Mouse (Mus musculus) embryo, embryonic 9.5 days (tissue): Measurements from ENCODE around the gene Psmc3ip.
A peak's percentile ranks its signal among the peaks of the same experiment; 100 is the strongest.

Experiments
- DNase-seq: peaks from one replicate; pipeline ENCODE4 v3.0.0-alpha.2; 2017; ENCODE audit errors: extremely low spot score

Psmc3ip gene

GRCm38 (mm10) chr11:101079746-101080145 is 15.5 kb downstream of the Psmc3ip start:
- no peak for DNase-seq

GRCm38 (mm10) chr11:101078121-101078520 is 17.1 kb downstream of the Psmc3ip start, which contains the start of gene Hsd17b1:
Gene Hsd17b1 (plus strand): TSS chr11:101078411.
- DNase-seq: no peak

- no peak for DNase-seq
These were observed 23.3 kb downstream of the Psmc3ip start for GRCm38 (mm10) chr11:101071810-101072428.

GRCm38 (mm10) chr11:101070987-101071386 is 24.2 kb downstream of the Psmc3ip start:
- DNase-seq: no peak

- DNase-seq: no peak
These were observed 25.1 kb downstream of the Psmc3ip start for GRCm38 (mm10) chr11:101070189-101070527.

GRCm38 (mm10) chr11:101069391-101070188 is 25.6 kb downstream of the Psmc3ip start, which contains the start of gene Naglu:
Gene Naglu (plus strand): TSS chr11:101070012.
- peak; percentile 90 for DNase-seq

- DNase-seq: peak; percentile 84
These were observed 28.5 kb downstream of the Psmc3ip start for GRCm38 (mm10) chr11:101066549-101067412.

- no peak for DNase-seq
These were observed 30.2 kb downstream of the Psmc3ip start for GRCm38 (mm10) chr11:101065002-101065401.

GRCm38 (mm10) chr11:101064462-101064861 is 30.8 kb downstream of the Psmc3ip start:
- no peak for DNase-seq

- DNase-seq: no peak
These were observed 31.4 kb downstream of the Psmc3ip start for GRCm38 (mm10) chr11:101063676-101064327.

GRCm38 (mm10) chr11:101062971-101063675 is 32.1 kb downstream of the Psmc3ip start:
- no peak for DNase-seq

GRCm38 (mm10) chr11:101062165-101062884 is 32.9 kb downstream of the Psmc3ip start:
- DNase-seq: no peak

- DNase-seq: no peak
These were observed 34.2 kb downstream of the Psmc3ip start for GRCm38 (mm10) chr11:101061049-101061448.

- no peak for DNase-seq
These were observed 35.1 kb downstream of the Psmc3ip start for GRCm38 (mm10) chr11:101060126-101060525.

GRCm38 (mm10) chr11:101059473-101059872 is 35.8 kb downstream of the Psmc3ip start:
- DNase-seq: no peak

- no peak for DNase-seq
These were observed 36.5 kb downstream of the Psmc3ip start for GRCm38 (mm10) chr11:101058726-101059125.

- DNase-seq: peak; percentile 79
These were observed 37.4 kb downstream of the Psmc3ip start for GRCm38 (mm10) chr11:101057860-101058259.

- no peak for DNase-seq
These were observed 38.4 kb downstream of the Psmc3ip start for GRCm38 (mm10) chr11:101056885-101057284.

- no peak for DNase-seq
These were observed 39.8 kb downstream of the Psmc3ip start for GRCm38 (mm10) chr11:101055418-101055817.

- no peak for DNase-seq
These were observed 41.3 kb downstream of the Psmc3ip start for GRCm38 (mm10) chr11:101053974-101054373.
